Mouse (Mus musculus): ENCODE results near the gene 4933430I17Rik.
"Not testable (repeated sequence)": the region's sequence is repeated elsewhere in the genome, so short reads cannot be mapped to it uniquely, and the experiment has no call there.

Gene 4933430I17Rik

GRCm38 (mm10) chr4:62543782-62544181, 18.6 kb downstream of the 4933430I17Rik start:
- DNase-seq (ENCODE audit: low spot score in 2 of 2) = no peak

- no peak for DNase-seq (ENCODE audit: low spot score in 2 of 2)
Measured at GRCm38 (mm10) chr4:62544801-62545200, 19.6 kb downstream of the 4933430I17Rik start.

- no peak for DNase-seq (ENCODE audit: low spot score in 2 of 2)
Measured at GRCm38 (mm10) chr4:62551966-62552365, 26.8 kb downstream of the 4933430I17Rik start.

- no peak for DNase-seq (ENCODE audit: low spot score in 2 of 2)
Measured at GRCm38 (mm10) chr4:62557436-62557835, 32.3 kb downstream of the 4933430I17Rik start.

GRCm38 (mm10) chr4:62559797-62560329, 34.7 kb downstream of the 4933430I17Rik start, which contains the start of gene Rgs3:
TSS of gene Rgs3 (plus strand) at chr4:62559847.
- no peak for DNase-seq (ENCODE audit: low spot score in 2 of 2)

- DNase-seq (ENCODE audit: low spot score in 2 of 2) = peak; percentile 47 to 73
Measured at GRCm38 (mm10) chr4:62560963-62561629, 35.9 kb downstream of the 4933430I17Rik start.

GRCm38 (mm10) chr4:62561630-62562001, 36.4 kb downstream of the 4933430I17Rik start:
- DNase-seq (ENCODE audit: low spot score in 2 of 2) = no peak

GRCm38 (mm10) chr4:62562006-62562405, 36.8 kb downstream of the 4933430I17Rik start:
- no peak for DNase-seq (ENCODE audit: low spot score in 2 of 2)

GRCm38 (mm10) chr4:62566530-62566929, 41.4 kb downstream of the 4933430I17Rik start:
- DNase-seq (ENCODE audit: low spot score in 2 of 2) = no peak

- no peak for DNase-seq (ENCODE audit: low spot score in 2 of 2)
Measured at GRCm38 (mm10) chr4:62567696-62568095, 42.5 kb downstream of the 4933430I17Rik start.

GRCm38 (mm10) chr4:62568359-62568758, 43.2 kb downstream of the 4933430I17Rik start:
- no peak for DNase-seq (ENCODE audit: low spot score in 2 of 2)

- DNase-seq (ENCODE audit: low spot score in 2 of 2) = no peak
Measured at GRCm38 (mm10) chr4:62569603-62570002, 44.4 kb downstream of the 4933430I17Rik start.

GRCm38 (mm10) chr4:62570029-62570428, 44.9 kb downstream of the 4933430I17Rik start:
- DNase-seq (ENCODE audit: low spot score in 2 of 2) = no peak

- no peak for DNase-seq (ENCODE audit: low spot score in 2 of 2)
Measured at GRCm38 (mm10) chr4:62582365-62583264, 57.4 kb downstream of the 4933430I17Rik start.

- peak in 1 of 2 experiments; percentile 35 for DNase-seq (ENCODE audit: low spot score in 2 of 2)
Measured at GRCm38 (mm10) chr4:62583265-62584092, 58.3 kb downstream of the 4933430I17Rik start.

- no peak for DNase-seq (ENCODE audit: low spot score in 2 of 2)
Measured at GRCm38 (mm10) chr4:62587067-62587466, 61.9 kb downstream of the 4933430I17Rik start.

GRCm38 (mm10) chr4:62590878-62591277, 65.7 kb downstream of the 4933430I17Rik start:
- DNase-seq (ENCODE audit: low spot score in 2 of 2) = no peak

GRCm38 (mm10) chr4:62591326-62591725, 66.2 kb downstream of the 4933430I17Rik start:
- no peak for DNase-seq (ENCODE audit: low spot score in 2 of 2)

GRCm38 (mm10) chr4:62593546-62594240, 68.5 kb downstream of the 4933430I17Rik start:
- not testable (repeated sequence) for DNase-seq (ENCODE audit: low spot score in 2 of 2)

GRCm38 (mm10) chr4:62594442-62594841, 69.3 kb downstream of the 4933430I17Rik start:
- no peak for DNase-seq (ENCODE audit: low spot score in 2 of 2)

GRCm38 (mm10) chr4:62596051-62596450, 70.9 kb downstream of the 4933430I17Rik start:
- peak in 1 of 2 experiments; percentile 60 for DNase-seq (ENCODE audit: low spot score in 2 of 2)
